Mouse (Mus musculus): ENCODE measurements around the gene Cct7.
"Not testable (repeated sequence)": the region's sequence is repeated elsewhere in the genome, so short reads cannot be mapped to it uniquely, and the experiment has no call there.

The Cct7 gene

GRCm38 (mm10) chr6:85450697-85451663 lies at the start of gene Cct7:
Cct7 (plus strand) TSS chr6:85451514.
- DNase-seq (ENCODE audit: low read depth, low spot score): peak; percentile 99

- DNase-seq (ENCODE audit: low read depth, low spot score): no peak
These were observed 48.7 kb upstream of the Cct7 start for GRCm38 (mm10) chr6:85402613-85403012.

DNA sequence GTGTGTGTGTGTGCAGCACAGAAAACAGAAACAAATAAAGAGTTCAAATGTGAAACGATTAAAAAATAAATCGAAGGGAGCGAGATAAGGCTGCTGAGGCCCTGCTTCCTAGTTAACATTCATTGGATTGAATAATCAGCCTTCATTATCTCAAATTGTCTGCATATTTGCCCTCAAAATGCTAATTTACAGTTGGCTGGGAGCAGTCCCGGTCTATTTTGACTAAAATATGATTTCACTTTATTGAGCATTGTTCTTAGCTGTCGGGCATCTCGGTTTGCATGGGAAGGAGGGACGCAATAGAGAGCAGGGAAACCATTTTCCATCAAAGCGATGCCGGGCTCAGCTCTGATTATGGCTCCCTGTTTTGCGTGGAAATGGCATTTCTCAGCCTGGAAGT lies 48.3 kb upstream of the Cct7 start:
- DNase-seq (ENCODE audit: low read depth, low spot score): no peak

DNA sequence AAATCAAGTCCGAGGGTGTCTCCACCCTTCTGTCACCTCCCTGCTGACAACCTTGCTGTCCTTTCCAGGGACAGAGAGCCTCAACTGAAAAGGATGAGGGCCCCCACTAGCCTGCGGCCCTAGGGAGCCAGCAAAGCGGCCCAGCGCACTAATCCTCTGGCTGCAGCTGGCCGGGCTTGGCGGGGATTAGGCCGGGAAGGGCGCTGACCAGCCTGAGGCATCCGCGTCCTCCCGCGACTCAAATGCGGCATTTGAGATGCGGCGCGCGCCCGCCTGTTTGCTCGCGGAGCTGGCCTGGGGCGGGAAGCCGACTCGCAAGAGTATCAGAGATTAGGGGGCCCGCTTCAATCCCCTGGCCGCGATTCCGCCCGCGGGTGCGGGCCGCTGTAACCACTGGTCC lies 42.3 kb upstream of the Cct7 start:
- DNase-seq (ENCODE audit: low read depth, low spot score): no peak

GRCm38 (mm10) chr6:85410771-85411273 lies 40.5 kb upstream of the Cct7 start:
- peak; percentile 21 for DNase-seq (ENCODE audit: low read depth, low spot score)

GRCm38 (mm10) chr6:85415829-85416228 lies 35.5 kb upstream of the Cct7 start:
- no peak for DNase-seq (ENCODE audit: low read depth, low spot score)

DNA sequence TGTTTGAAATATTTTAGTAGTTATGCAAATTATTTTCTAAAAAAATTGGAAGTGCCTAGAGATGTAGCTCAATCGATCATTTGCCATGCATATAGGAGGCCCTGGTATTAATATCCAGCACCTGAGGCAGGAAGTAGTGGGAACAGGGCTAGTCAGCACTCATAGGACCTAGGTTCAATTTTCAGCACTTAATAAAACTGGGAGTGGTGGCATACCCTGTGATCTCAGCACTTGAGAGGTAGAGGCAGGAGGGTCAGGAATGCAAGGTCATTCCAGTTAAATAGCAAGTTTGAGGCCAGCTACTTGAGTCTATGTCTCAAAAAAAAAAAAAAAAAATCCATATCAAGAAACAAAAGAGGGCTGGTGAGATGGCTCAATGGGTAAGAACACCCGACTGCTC lies 32.2 kb upstream of the Cct7 start:
- DNase-seq (ENCODE audit: low read depth, low spot score): no peak

DNA sequence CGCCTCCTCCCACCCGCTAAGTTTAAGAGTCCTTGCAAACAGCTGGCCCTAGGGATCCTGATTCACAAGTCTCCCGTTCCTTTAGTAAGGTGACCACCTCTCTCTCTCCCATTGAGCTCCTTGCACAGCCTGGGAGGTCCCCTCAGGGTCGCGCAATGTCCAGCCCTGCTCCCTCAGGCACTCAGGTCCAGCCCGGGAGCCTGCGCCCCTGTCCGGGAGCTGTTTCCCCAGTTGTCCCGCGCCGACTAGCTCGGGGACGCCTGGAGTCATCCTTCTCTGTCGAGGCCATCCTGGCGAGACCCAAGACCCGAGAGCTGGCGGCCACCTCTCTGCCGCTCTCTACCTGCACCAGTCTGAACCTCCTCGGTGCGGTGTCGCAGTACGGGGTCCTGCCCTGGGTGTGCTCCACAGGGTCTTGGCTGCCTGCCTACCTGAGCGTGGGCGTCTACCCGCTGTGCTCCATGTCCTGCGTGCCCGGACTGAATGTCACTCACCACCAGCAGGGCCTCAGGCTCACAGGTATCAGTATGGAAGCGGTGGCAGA lies 27.4 kb upstream of the Cct7 start, which contains the start of gene Noto:
Gene Noto, plus strand, starts transcription at position 51 of the 544 bp plus-strand sequence.
- no peak for DNase-seq (ENCODE audit: low read depth, low spot score)

GRCm38 (mm10) chr6:85431274-85431841 lies 20.0 kb upstream of the Cct7 start:
- DNase-seq (ENCODE audit: low read depth, low spot score): no peak

DNA sequence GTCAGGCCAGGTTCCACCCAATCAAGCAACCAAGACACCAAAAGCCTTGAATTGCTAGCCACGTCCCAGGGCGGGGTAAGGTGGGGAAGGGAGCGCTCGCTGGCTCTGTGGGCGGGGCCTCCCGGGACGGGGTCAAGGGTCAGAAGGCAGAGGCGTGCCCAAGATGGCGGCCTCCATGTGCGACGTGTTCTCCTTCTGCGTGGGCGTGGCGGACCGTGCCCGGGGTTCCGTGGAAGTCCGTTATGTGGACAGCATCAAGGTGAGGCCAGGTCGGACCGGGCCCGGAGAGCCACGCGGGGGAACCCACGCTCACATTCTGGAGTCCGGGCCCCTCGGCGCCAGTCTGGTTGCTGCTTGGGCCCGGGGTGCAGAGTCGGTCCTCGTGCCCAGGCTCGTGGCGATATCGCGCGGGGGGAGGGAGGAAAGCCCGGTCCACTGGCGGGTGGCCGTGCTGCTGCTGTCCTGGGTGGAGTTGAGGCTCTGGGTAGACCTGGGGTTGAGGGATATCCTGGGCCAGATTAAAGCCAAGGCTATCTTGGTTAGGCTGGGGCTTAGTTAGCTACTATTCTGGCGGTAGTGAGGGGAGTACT lies 19.4 kb upstream of the Cct7 start, which contains the start of gene Smyd5:
Gene Smyd5, plus strand, starts transcription at position 148 of the 590 bp plus-strand sequence.
- peak; percentile 88 for DNase-seq (ENCODE audit: low read depth, low spot score)

- DNase-seq (ENCODE audit: low read depth, low spot score): no peak
These were observed 17.4 kb upstream of the Cct7 start for GRCm38 (mm10) chr6:85433865-85434264.

GRCm38 (mm10) chr6:85436204-85436603 lies 15.1 kb upstream of the Cct7 start:
- DNase-seq (ENCODE audit: low read depth, low spot score): no peak

DNA sequence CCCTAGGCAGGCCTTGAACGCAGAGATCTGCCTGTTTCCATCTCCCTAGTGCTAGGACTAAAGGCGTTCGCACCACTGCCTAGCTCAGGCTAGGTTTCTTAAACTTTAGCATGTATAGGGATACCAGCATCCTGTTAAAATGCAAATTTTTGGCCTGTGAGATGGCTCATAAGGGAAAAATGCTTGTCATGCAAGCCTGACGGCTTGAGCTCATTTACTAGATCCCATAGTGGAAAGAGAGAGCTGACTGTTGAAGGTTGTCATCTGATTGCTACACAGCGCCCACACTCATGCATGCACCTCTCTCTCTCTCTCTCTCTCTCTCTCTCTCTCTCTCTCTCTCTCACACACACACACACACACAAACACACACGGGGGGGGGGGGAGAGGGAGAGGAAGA lies 14.7 kb upstream of the Cct7 start:
- no peak for DNase-seq (ENCODE audit: low read depth, low spot score)

DNA sequence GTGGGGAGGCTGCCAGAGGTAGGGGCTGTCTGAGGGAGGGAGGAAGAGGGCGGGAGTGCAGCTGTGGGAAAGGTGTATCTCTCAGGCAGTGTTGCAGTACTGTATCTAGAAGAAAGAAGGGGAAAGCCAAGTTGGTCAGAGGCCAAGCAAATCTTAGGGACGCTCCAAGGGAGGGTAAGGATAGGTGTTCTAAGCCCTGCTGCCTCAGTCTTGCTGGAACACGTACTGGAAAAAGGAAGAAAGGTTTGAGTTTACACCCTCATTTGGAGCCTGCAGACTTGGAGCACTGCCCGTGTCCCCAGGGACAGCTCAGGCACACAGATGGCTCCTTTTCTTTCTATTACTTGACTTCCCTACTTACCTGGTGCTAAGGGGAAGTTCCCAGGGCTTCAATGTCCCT lies 10.2 kb upstream of the Cct7 start:
- DNase-seq (ENCODE audit: low read depth, low spot score): no peak

DNA sequence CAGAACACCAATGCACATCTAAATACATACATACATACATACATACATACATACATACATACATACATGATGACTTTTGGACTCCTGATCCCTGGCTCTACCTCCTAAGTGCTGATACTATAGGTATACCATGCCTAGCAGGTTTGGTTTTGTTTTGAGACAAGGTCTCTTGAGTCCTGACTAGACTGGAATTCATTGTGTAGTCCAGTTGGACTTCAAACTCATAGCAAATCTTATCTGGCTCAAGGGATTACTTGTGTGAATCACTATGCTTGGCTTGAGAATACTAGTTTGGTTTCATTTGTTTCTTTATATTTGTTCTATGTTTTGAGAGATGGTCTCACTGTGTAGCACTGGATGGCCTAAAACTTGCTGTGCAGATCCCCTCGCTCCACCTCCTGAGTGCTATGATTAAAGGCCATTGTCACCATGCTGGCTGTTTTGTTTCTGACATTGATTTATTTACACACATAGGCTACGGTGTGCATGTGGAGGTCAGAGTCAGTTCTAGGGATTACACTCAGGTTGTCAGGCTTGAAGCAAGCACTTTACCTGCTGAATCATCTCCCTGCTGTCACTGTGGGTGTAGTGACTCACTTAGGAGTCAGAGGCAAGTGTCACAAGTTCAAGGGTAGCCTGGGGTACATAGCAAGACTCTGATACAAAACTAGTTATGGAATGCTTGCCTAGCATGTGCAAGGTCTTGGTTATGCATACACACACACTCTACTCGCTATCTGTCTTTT lies 7.7 kb upstream of the Cct7 start:
- no peak for DNase-seq (ENCODE audit: low read depth, low spot score)

GRCm38 (mm10) chr6:85444266-85444965 lies 6.9 kb upstream of the Cct7 start:
- no peak for DNase-seq (ENCODE audit: low read depth, low spot score)

DNA sequence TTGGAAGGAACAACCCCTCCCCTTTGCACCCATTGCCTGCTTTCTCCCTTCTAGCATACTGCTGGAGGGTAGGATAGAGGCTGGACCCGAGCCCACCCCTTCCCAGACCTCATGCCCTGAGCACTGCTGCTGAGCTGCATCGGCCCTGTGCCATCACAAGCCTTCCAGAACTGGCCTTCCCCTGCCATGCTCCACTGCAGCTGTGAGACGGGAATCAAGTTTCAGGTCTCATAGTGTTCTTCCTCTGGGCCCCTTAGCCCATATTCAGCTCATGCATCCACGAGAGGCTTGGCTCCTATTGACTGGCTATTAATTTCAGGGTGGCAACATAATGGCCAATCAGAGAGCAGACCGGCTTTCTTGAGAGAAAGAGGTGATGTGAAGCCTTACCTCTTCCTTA lies 6.0 kb upstream of the Cct7 start:
- no peak for DNase-seq (ENCODE audit: low read depth, low spot score)

DNA sequence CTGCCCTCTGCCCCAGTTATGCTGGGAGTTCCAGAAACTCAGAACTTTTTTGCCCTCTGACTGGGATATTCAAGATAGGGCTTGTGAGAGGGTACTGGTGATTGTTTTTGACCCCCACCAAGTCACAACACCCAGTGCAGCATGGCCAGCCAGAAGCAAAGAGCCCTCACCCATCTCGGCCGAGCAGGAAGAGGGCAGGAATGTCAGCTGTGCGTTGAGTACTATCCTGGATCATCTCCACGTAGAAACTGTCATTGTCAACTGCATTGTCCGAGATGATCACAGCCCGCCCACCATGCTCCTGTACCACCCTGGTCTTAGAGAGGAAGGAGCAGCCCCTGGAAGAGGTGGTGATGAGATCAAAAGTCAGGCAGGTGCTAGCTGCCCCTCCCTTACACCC lies 4.0 kb upstream of the Cct7 start:
- DNase-seq (ENCODE audit: low read depth, low spot score): no peak

DNA sequence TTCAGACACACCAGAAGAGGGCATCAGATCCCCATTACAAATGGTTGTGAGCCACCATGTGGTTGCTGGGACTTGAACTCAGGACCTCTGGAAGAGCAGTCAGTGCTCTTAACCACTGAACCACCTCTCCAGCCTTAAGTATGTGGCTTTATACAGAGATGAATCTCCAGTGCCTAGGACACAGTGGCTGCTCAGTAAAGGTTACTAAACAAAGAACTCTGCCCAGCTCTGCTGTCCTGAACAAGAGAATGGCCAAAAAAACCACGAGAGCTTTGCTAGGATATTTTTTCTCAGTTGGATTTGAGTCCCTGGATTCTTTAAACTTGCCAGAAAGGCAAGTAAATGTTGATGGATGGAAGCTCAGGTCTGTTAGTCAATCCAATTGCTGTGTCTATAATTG lies 1.2 kb upstream of the Cct7 start:
- not testable (repeated sequence) for DNase-seq (ENCODE audit: low read depth, low spot score)

DNA sequence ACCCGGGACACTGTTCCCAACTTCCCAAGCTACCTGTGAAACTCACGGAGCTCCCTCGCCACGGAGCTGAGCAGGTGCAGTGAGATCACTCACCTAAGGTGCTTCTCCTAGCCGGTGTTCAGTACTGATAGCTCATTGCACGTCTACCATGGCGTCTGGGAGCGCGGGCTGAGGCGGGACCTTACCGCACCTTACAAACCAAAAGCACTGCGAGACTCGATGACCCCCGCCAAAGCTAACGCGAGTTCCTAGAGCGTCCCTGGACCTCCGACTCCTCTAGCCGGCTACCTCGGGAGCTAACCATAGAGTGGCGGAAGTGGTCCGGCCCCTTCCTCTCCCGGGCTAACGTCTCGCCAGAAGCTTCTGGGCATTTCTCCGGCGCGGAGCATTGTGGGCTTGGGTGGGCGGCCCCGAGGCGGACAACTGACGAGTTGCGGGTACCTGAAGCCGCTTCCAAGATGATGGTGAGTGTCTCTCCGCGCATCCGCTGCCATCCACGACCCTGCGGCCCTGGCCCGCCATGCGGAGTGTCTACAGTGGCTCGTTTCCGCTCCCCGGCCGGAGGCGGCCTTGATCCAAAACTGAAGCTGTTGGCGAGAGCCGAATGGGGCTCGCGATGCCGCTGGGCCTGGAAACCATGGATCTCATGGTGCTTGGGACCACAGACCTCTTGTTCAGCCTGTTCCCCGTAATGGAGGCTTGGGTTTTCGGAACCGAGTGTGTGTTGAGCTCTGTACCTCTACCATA lies 523 bp downstream of the Cct7 start, which contains the start of gene Pradc1:
Gene Pradc1, minus strand, starts transcription at position 307 of the 747 bp plus-strand sequence.
- DNase-seq (ENCODE audit: low read depth, low spot score): peak; percentile 97

Measured in CD4-positive helper T cell, adult 2 months (primary cell).